20 mouse cellular contexts compared by ENCODE assay signal in the genomic region with DNA sequence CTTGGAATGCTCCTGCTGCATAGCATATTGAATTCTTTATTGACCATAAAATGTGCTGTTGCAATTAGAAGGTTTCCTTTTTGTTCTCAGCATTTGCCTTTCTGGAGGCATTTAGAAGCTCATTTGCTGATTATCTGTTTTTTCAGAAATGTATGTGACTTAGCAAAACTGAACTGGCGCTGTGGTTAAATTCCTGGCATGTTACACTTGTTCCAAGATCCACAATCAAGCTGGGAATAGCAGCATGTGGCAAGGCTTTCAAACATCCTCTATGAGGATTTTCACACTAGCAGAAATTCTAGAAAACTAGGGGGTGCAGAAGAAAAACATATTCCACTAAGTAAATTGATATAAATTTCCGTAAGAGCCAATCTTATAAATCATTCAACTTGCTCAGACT.
DNase-seq lines count a peak whose midpoint lies in the region; ATAC-seq and TF ChIP-seq lines count a peak whose summit lies in the region.
"Had no signal": no experiment of that assay in that cellular context is flagged by ENCODE, and none has a peak within 500 bp of the region (broad histone marks: within the 10 kb centered on the region; RNA-seq: fewer than 3 reads in every experiment).

No protein-coding gene starts in this region.

- no peaks in the 10 kb centered on the region for H3K27me3 ChIP-seq in embryonic facial prominence, embryonic 14.5 days (replicated peaks; ENCODE audit: control insufficient read depth, insufficient read depth, low read length)
- no peaks in the 10 kb centered on the region for H3K27me3 ChIP-seq in embryonic facial prominence, embryonic 10.5 days (replicated peaks; ENCODE audit: low read depth, poor library complexity, severe bottlenecking)
- H3K27me3 ChIP-seq: embryonic facial prominence, embryonic 13.5 days; hindbrain, embryonic 13.5 days; liver, embryonic 13.5 days; midbrain, embryonic 13.5 days; Patski had no signal

- WGBS in embryonic facial prominence, embryonic 14.5 days = 52% methylated on average over 2 of the region's 2 CpGs
- 79% methylated on average over 2 of the region's 2 CpGs for WGBS in embryonic facial prominence, embryonic 10.5 days

- TF ChIP-seq CTCF in left cerebral cortex, adult 2 months (IDR thresholded peaks at IDR 0.05) = no peak
- no peak for TF ChIP-seq CTCF in brain, embryonic 14.5 days (IDR thresholded peaks at IDR 0.05; ENCODE audit: borderline replicate concordance, extremely low read depth, insufficient read depth, insufficient read length)

- no peaks in the 10 kb centered on the region for H3K9me3 ChIP-seq in embryonic facial prominence, embryonic 14.5 days (ENCODE audit: control insufficient read depth, low read length)
- no peaks in the 10 kb centered on the region for H3K9me3 ChIP-seq in embryonic facial prominence, embryonic 10.5 days
- H3K9me3 ChIP-seq: embryonic facial prominence, embryonic 13.5 days; hindbrain, embryonic 13.5 days; liver, embryonic 13.5 days; midbrain, embryonic 13.5 days had no signal

- H3K4me3 ChIP-seq in embryonic facial prominence, embryonic 14.5 days (ENCODE audit: low read depth, low read length) = no peak overlapping the region
- no peak overlapping the region for H3K4me3 ChIP-seq in embryonic facial prominence, embryonic 10.5 days
- H3K4me3 ChIP-seq in left cerebral cortex, adult 2 months = no peak overlapping the region
- H3K4me3 ChIP-seq: embryonic facial prominence, embryonic 13.5 days; gastrocnemius, adult 2 months; hindbrain, embryonic 13.5 days; liver, embryonic 13.5 days; midbrain, embryonic 13.5 days had no signal

- ATAC-seq in embryonic facial prominence, embryonic 14.5 days (ENCODE audit: low read depth) = no peak
- ATAC-seq: CD4-positive, CD25-positive, alpha-beta regulatory T cell, adult 4 months; midbrain, embryonic 13.5 days; Patski had no signal

- intact Hi-C loops in left cerebral cortex, adult 2 months (cut with DNase I) = no loop called here

- no peaks in the 10 kb centered on the region for H3K36me3 ChIP-seq in embryonic facial prominence, embryonic 14.5 days (ENCODE audit: control insufficient read depth, insufficient read depth, low read length)
- H3K36me3 ChIP-seq in embryonic facial prominence, embryonic 10.5 days (replicated peaks) = no peaks in the 10 kb centered on the region
- H3K36me3 ChIP-seq: embryonic facial prominence, embryonic 13.5 days; hindbrain, embryonic 13.5 days; liver, embryonic 13.5 days; midbrain, embryonic 13.5 days had no signal

- DNase-seq in embryonic facial prominence, embryonic 14.5 days (ENCODE audit: low spot score) = peak; percentile 19
- DNase-seq in embryonic facial prominence, embryonic 10.5 days (ENCODE audit: low spot score) = no peak
- DNase-seq in left cerebral cortex, adult 11 months (ENCODE audit: low spot score) = peak; percentile 7
- no peak for DNase-seq in left cerebral cortex, adult 2 months (ENCODE audit: extremely low spot score in 1 of 2, low spot score in 2 of 2)
- peak; percentile 60 for DNase-seq in brain, embryonic 14.5 days (ENCODE audit: low read depth)
- DNase-seq in telencephalon, adult 2 months (ENCODE audit: low read depth, low spot score) = peak; percentile 60
- no peak for DNase-seq in cerebellum, postnatal 4 days (ENCODE audit: low spot score in 2 of 2)
- DNase-seq: gastrocnemius, adult 2 months; heart, postnatal 36 days; kidney, adult 2 months; kidney, postnatal 25 days; liver, embryonic 13.5 days; lung, adult 2 months; lung, postnatal 14 days had no signal

- H3K9ac ChIP-seq in embryonic facial prominence, embryonic 14.5 days (ENCODE audit: low read depth, low read length) = no peak overlapping the region
- H3K9ac ChIP-seq: embryonic facial prominence, embryonic 13.5 days; hindbrain, embryonic 13.5 days; liver, embryonic 13.5 days; midbrain, embryonic 13.5 days had no signal

- no peak overlapping the region for H3K4me2 ChIP-seq in embryonic facial prominence, embryonic 14.5 days (ENCODE audit: low read depth, low read length)
- H3K4me2 ChIP-seq: embryonic facial prominence, embryonic 13.5 days; hindbrain, embryonic 13.5 days; liver, embryonic 13.5 days; midbrain, embryonic 13.5 days had no signal

- H3K4me1 ChIP-seq in embryonic facial prominence, embryonic 14.5 days (ENCODE audit: control insufficient read depth, insufficient read depth, low read length) = 0 out of 2 replicates have a peak, but pooled peaks cover 4% of the 10 kb centered on the region
- H3K4me1 ChIP-seq in embryonic facial prominence, embryonic 10.5 days = peaks cover 5% of the 10 kb centered on the region; the same call in 1 of the 2 replicates
- H3K4me1 ChIP-seq: hindbrain, embryonic 13.5 days; liver, embryonic 13.5 days had no signal

- H3K27ac ChIP-seq in embryonic facial prominence, embryonic 14.5 days (replicated peaks; ENCODE audit: low read depth, low read length) = no peak overlapping the region
- no peak overlapping the region for H3K27ac ChIP-seq in embryonic facial prominence, embryonic 10.5 days (replicated peaks)
- no peak overlapping the region for H3K27ac ChIP-seq in left cerebral cortex, adult 2 months
- H3K27ac ChIP-seq: embryonic facial prominence, embryonic 13.5 days; gastrocnemius, adult 2 months; hindbrain, embryonic 13.5 days; liver, embryonic 13.5 days; midbrain, embryonic 13.5 days; stomach, postnatal 0 days had no signal

- no peak for TF ChIP-seq POLR2A in brain, embryonic 14.5 days (IDR thresholded peaks at IDR 0.05; ENCODE audit: borderline replicate concordance, extremely low read depth, insufficient read depth, insufficient read length, poor library complexity, severe bottlenecking)

Comparison
In these comparisons a context has a peak if more than half of its experiments do, and no peak if none do; other contexts are left out.
1. DNase-seq: peak in embryonic facial prominence, embryonic 14.5 days (single experiment), left cerebral cortex, adult 11 months (single experiment), brain, embryonic 14.5 days (single experiment) and telencephalon, adult 2 months (single experiment); none in embryonic facial prominence, embryonic 10.5 days (single experiment), left cerebral cortex, adult 2 months (0 of 2) and cerebellum, postnatal 4 days (0 of 2).